Mouse (Mus musculus): ENCODE results near the gene Erap1. TPM values are rescaled to one million over a fixed set of nuclear protein-coding genes. Genes with fewer than 3 reads are reported as not detected.

The Erap1 gene
- polyA plus RNA-seq, 1 experiment, result not detected

GRCm38 (mm10) chr13:74695497-74696193, 56.3 kb downstream of the Erap1 start:
- WGBS, result 90% methylated on average over 5 of the region's 5 CpGs
- no peak overlapping the region for H3K4me3 ChIP-seq (ENCODE audit: insufficient read depth, low read depth, low read length)

GRCm38 (mm10) chr13:74696225-74696624, 56.9 kb downstream of the Erap1 start:
- Histone ChIP-seq H3K27ac (ENCODE audit: insufficient read depth, low read depth, low read length) (no peak overlapping the region), H3K4me1 (ENCODE audit: control insufficient read depth, insufficient read depth, low read length) (no peaks in the 10 kb centered on the region), H3K4me3 (ENCODE audit: insufficient read depth, low read depth, low read length) (no peak overlapping the region)
- WGBS, result 54% methylated on average over 3 of the region's 3 CpGs
- TF ChIP-seq CTCF (IDR thresholded peaks at IDR 0.05; ENCODE audit: insufficient read depth, low read depth, low read length), result no peak
- no peak for TF ChIP-seq POLR2A (IDR thresholded peaks at IDR 0.05; ENCODE audit: insufficient read depth, low read depth, low read length)

More at GRCm38 (mm10) chr13:74695497-74696193, 56.3 kb downstream of the Erap1 start:
- Histone ChIP-seq H3K4me1 (ENCODE audit: control insufficient read depth, insufficient read depth, low read length) (no peaks in the 10 kb centered on the region), H3K27ac (ENCODE audit: insufficient read depth, low read depth, low read length) (no peak overlapping the region)
- no peak for TF ChIP-seq POLR2A (IDR thresholded peaks at IDR 0.05; ENCODE audit: insufficient read depth, low read depth, low read length)
- no peak for TF ChIP-seq CTCF (IDR thresholded peaks at IDR 0.05; ENCODE audit: insufficient read depth, low read depth, low read length)

GRCm38 (mm10) chr13:74719002-74719401, 79.6 kb downstream of the Erap1 start:
- H3K4me1 ChIP-seq (ENCODE audit: control insufficient read depth, insufficient read depth, low read length), result no peaks in the 10 kb centered on the region
- WGBS, result 85% methylated on average over 2 of the region's 2 CpGs
- no peak overlapping the region for H3K27ac ChIP-seq (ENCODE audit: insufficient read depth, low read depth, low read length)
- TF ChIP-seq POLR2A (IDR thresholded peaks at IDR 0.05; ENCODE audit: insufficient read depth, low read depth, low read length) (no peak), CTCF (IDR thresholded peaks at IDR 0.05; ENCODE audit: insufficient read depth, low read depth, low read length) (no peak)
- H3K4me3 ChIP-seq (ENCODE audit: insufficient read depth, low read depth, low read length), result no peak overlapping the region

GRCm38 (mm10) chr13:74733726-74734125, 94.4 kb downstream of the Erap1 start:
- 92% methylated on average over 4 of the region's 4 CpGs for WGBS

GRCm38 (mm10) chr13:74735834-74736233, 96.5 kb downstream of the Erap1 start:
- WGBS, result 90% methylated on average over 5 of the region's 5 CpGs
- H3K4me1 ChIP-seq (ENCODE audit: control insufficient read depth, insufficient read depth, low read length), result no peaks in the 10 kb centered on the region

More at GRCm38 (mm10) chr13:74733726-74734125, 94.4 kb downstream of the Erap1 start:
- no peak overlapping the region for H3K27ac ChIP-seq (ENCODE audit: insufficient read depth, low read depth, low read length)
- H3K4me1 ChIP-seq (ENCODE audit: control insufficient read depth, insufficient read depth, low read length), result no peaks in the 10 kb centered on the region
- no peak for TF ChIP-seq POLR2A (IDR thresholded peaks at IDR 0.05; ENCODE audit: insufficient read depth, low read depth, low read length)
- TF ChIP-seq CTCF (IDR thresholded peaks at IDR 0.05; ENCODE audit: insufficient read depth, low read depth, low read length), result no peak
- no peak overlapping the region for H3K4me3 ChIP-seq (ENCODE audit: insufficient read depth, low read depth, low read length)

GRCm38 (mm10) chr13:74736396-74736795, 97.0 kb downstream of the Erap1 start:
- H3K27ac ChIP-seq (ENCODE audit: insufficient read depth, low read depth, low read length), result no peak overlapping the region
- TF ChIP-seq POLR2A (IDR thresholded peaks at IDR 0.05; ENCODE audit: insufficient read depth, low read depth, low read length) (no peak), CTCF (IDR thresholded peaks at IDR 0.05; ENCODE audit: insufficient read depth, low read depth, low read length) (no peak)
- H3K4me3 ChIP-seq (ENCODE audit: insufficient read depth, low read depth, low read length), result no peak overlapping the region
- no peaks in the 10 kb centered on the region for H3K4me1 ChIP-seq (ENCODE audit: control insufficient read depth, insufficient read depth, low read length)
- 84% methylated on average over 2 of the region's 2 CpGs for WGBS

More at GRCm38 (mm10) chr13:74735834-74736233, 96.5 kb downstream of the Erap1 start:
- no peak overlapping the region for H3K27ac ChIP-seq (ENCODE audit: insufficient read depth, low read depth, low read length)
- H3K4me3 ChIP-seq (ENCODE audit: insufficient read depth, low read depth, low read length), result no peak overlapping the region
- no peak for TF ChIP-seq POLR2A (IDR thresholded peaks at IDR 0.05; ENCODE audit: insufficient read depth, low read depth, low read length)
- no peak for TF ChIP-seq CTCF (IDR thresholded peaks at IDR 0.05; ENCODE audit: insufficient read depth, low read depth, low read length)

Other genes with a start within 250 kb of the Erap1 start
- not detected in 2 replicates for gene Zfp72, start 248.7 kb upstream of the Erap1 start, polyA plus RNA-seq (2012; ENCODE audit: insufficient read depth, insufficient read length, low replicate concordance, missing spikeins)
- gene Ftl1-ps1, start 239.9 kb upstream of the Erap1 start, polyA plus RNA-seq (2012; ENCODE audit: insufficient read depth, insufficient read length, low replicate concordance, missing spikeins), result not detected in 2 replicates
- gene Zfp825, start 145.6 kb upstream of the Erap1 start, polyA plus RNA-seq (2012; ENCODE audit: insufficient read depth, insufficient read length, low replicate concordance, missing spikeins), result not detected in 2 replicates
- gene Cast, start 169.2 kb downstream of the Erap1 start, polyA plus RNA-seq (2012; ENCODE audit: insufficient read depth, insufficient read length, low replicate concordance, missing spikeins), result not detected in 2 replicates

All from olfactory bulb, adult 2 months (tissue).